Mouse (Mus musculus): ENCODE data around the gene Rnf115. TPM values are rescaled to one million over a fixed set of nuclear protein-coding genes. Genes with fewer than 3 reads are reported as not detected.
A peak's percentile ranks its signal among the peaks of the same experiment; 100 is the strongest.
"Not testable (repeated sequence)": the region's sequence is repeated elsewhere in the genome, so short reads cannot be mapped to it uniquely, and the experiment has no call there.

Gene Rnf115
- total RNA-seq, 4 experiments from 2014 or later = 58.9 to 79.6 (median 70.5) TPM

DNA sequence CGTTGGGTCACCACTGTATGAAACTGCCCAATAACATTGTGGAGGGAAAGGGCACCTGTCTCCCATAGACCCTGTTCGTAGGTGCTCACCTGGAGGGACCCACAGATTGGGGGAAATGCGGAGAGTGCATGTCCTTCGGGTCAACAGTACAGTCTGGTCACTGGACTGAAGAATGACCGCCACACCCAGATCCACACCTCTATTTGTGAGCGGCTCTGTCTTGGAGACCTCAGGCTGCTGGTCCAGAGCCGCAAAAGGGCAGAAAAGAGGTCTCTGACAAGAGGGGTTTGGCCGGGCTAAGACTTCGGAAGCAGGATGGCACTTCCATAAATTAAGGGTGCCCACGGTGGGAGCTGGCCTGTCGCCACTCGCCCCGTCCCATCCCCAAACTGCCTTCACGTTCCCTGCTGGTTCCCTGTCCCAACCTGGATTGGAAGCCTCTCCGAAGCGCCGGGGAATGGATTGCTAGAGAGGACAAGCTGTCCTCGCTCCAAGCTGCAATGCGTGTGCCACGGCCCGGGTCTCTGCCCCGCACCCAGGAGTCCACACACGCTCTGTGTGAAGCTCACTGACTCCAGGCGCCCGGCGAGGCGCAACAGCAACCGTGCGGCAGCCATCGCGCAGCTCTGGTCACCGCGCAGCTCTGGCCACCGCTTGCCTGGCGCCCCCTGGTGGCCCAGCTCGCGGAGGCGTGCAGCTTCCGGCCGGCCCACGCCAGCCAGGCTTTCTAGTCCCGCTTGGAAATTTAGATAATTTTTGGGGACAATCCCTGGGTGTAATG lies 19.4 kb upstream of the Rnf115 start, which contains the start of gene Nudt17:
Gene Nudt17 (minus strand): TSS at position 660 of the 781 bp plus-strand sequence.
- peak; percentile 67 to 72 for DNase-seq (ENCODE audit: low spot score in 2 of 2)

DNA sequence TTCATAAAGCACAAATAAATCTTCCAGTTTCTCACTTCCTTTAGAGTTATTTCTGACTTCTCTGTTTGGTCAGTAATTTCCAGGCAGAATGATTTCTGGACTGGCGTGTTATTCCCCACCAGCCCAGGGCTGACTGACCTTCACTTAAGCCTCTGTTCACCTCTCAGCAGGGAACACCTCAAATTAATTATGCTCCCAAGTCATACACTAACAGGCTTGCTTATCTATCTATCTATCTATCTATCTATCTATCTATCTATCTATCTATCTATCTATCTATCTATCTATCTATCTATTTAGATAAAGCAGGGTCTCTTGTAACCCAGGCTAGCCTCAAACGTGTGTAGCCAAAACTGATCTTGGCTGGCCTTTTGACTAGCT lies 18.8 kb upstream of the Rnf115 start:
- no peak for DNase-seq (ENCODE audit: low spot score in 2 of 2)

DNA sequence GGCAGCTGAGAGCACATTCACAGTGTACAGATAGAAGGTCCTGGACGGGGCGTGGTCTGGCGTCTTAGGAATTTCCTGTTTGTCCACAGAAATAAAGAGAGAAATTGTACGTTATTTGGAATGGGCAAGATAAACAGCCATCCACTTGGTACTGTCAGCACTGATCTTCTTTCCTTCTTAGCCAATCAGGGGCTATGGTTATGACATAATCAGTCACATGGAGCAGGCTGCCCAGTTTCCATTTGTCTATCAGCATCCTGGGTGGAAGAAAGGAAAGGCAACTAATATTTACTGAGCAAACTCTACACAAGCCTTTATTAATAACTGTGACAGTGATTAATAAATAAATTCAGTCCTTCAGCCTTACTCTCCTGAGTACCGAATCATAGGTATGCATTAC lies 13.2 kb upstream of the Rnf115 start:
- DNase-seq (ENCODE audit: low spot score in 2 of 2) = no peak

DNA sequence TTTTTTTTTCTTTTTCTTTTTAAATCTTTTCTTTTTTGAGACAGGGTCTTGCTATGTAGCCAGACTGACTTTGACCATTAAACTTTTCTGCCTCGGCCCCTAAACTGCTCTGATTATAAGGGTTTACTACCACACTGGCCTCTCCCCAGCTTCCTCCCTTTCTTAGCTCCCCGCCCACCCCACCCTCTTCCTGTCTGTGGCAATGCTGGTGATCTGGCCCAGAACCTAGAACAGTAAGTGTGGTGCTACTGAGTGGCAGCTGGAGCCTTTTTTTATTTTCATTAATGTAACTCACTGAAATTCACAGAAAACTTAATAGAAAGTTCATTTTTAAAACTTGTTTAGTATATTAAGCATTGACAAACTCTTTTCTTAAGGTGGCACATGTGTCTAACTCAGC lies 11.6 kb upstream of the Rnf115 start:
- DNase-seq (ENCODE audit: low spot score in 2 of 2) = no peak

DNA sequence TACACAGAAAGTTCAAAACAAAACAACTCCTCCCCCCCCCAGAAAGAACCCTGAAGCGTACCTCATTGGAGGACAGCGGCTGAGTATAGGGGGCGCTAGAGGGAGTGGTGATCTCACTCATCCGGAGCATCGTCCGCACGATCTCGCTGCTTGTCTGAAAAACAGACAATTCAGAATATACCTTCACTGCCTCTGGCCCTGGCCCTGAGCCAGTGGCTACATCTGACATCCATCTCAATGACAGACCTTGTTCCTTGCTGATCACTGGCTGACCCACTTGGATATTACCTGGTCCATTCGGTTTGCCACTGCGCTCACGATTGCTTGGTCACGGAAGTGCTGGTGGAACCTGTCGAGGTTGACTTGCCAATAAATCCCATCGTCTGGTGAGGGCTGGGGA lies 8.3 kb upstream of the Rnf115 start:
- DNase-seq (ENCODE audit: low spot score in 2 of 2) = no peak

DNA sequence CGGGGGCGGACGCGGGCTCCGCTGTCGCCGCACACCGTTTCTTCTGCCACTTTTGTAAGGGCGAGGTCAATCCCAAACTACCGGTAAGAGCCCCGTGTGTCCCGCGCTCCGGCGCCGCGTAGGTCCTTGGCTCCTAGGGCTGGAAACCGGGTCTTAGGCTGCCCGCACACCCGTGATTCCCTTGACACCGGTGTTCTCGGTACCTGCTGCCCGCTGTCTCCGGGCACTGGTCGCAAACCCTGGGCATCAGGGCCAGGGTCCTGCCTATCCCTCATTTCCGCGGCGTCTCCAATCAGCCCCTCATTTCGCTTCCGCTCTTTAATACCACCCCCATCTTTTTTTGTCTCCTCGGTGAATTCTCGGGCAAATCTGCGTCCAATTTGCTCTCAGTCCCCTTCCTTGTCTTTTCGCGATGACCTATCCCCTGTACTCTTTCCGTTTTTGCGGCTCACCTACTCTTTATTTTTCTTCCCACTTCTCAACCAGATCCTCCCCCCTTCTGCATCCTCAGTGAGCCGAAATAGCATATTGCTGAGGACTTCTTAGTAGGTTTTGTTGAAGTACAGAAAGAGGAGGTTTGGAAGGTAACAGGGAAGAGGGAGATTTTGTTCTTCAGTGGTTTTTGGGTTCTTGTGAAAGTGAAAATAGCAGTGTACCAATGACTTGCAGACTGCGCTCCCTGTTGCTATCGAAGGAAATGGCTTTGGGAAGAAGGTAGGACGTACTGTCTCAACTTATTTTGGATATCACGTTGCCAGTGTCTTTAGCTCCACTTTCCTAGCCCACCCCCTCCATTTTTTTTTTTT lies 567 bp downstream of the Rnf115 start:
- no peak for DNase-seq (ENCODE audit: low spot score in 2 of 2)

DNA sequence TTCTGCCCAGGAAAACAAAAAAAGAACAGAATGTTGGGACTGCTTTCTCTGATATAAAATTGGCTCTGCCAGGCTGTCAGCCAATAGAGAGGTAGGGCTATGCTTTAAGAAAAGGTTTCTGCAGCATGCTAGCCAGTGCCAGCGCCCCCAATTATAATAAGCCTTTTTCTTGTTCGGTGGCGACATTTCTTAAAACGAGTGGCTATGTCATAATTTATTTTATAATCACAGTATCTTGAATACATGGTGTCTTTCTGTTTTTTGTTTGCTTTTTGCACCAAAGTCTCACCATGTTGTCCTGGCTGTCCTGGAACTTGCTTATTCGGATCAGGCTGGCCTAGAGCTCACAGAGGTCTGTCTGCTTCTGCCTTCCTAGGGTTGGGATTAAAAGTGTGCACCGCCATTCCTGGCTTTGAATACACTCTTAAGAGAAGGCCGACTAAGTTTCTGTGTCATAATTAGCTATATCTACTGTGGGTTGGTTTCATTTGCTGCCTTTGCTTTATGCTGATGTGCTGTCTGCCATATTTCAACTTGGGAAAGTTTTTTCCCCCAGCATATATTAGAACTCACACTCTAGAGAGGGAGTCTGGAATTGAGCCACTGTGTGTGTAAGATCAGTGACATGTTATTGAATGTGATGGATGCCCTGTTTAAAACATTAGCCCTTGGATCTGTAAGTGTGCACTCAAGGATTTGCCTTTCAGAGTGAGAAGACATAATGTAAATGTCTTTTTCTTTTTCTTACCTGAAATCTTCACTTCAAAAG lies 1.4 kb downstream of the Rnf115 start:
- no peak for DNase-seq (ENCODE audit: low spot score in 2 of 2)

DNA sequence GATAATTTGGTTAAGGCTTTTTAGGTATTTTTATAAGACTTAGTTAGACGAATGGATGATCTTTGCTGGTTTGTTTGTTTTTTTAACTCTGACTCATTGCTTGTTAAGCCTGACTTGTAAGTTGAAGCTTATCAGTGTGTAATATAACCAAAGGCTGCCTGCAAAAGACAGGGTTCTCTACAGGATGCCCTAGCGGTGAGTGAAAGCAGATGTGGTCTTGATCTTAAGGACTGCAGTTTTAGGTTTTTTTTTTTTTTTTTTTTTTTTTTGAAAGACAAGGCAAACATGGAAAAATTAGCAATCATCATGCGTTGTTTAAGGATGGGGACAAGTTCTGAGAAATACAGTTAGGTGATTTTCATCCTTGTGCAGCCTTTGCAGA lies 1.9 kb downstream of the Rnf115 start:
- DNase-seq (ENCODE audit: low spot score in 2 of 2) = no peak

DNA sequence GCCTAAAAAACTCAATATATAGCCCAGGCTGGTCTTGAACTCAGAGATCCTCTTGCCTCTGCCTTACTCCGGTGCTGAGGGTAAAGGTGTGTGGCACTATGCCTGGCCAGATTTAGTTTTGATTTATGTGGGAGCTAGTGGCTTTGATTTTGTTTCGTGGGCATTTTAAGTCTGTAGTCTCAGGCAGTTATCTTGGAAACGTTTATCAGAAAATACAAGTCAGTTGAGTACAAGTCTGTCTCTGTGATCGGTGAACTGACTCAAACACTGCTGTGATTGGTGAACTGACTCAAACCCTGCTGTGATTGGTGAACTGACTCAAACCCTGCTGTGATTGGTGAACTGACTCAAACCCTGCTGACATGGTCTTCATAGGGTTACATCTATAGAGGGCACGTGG lies 3.3 kb downstream of the Rnf115 start:
- DNase-seq (ENCODE audit: low spot score in 2 of 2) = no peak

DNA sequence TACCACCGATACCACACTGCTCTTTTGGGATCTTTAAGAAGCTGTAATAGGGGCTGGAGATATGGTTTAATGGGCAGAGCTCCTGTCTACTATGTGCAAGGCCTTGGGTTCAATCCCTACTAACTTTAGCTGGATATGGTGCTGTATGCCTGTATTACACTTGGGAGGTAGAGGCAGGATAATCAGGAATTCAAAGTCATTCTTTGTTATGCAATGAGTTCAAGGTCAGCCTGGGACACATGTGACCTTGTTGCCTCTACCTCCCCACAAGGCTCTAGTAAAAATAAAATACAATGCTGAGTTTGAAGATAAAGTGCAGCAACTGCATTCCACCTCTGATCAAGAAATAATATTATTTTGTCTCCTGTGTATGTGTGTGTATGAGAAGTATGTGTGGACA lies 6.5 kb downstream of the Rnf115 start:
- no peak for DNase-seq (ENCODE audit: low spot score in 2 of 2)

DNA sequence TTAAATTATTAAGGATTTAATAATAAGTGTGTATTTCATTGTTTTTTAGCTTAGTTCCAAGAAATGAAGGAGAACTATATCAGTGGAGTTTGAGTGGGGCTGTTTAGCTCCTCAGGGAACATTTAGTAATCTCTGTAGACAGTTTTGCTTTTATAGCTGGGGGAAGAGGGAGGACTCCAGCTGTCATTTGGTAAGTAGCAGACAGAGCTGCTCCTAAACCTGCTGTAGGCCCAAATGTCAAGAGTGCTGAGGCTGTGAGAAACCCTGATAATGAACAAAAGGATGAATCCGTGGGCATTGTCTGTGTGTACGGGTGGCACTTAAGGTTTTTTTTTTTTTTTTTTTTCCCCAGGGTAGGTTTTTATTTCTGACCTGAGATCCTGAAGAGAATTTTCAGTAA lies 7.7 kb downstream of the Rnf115 start:
- no peak for DNase-seq (ENCODE audit: low spot score in 2 of 2)

DNA sequence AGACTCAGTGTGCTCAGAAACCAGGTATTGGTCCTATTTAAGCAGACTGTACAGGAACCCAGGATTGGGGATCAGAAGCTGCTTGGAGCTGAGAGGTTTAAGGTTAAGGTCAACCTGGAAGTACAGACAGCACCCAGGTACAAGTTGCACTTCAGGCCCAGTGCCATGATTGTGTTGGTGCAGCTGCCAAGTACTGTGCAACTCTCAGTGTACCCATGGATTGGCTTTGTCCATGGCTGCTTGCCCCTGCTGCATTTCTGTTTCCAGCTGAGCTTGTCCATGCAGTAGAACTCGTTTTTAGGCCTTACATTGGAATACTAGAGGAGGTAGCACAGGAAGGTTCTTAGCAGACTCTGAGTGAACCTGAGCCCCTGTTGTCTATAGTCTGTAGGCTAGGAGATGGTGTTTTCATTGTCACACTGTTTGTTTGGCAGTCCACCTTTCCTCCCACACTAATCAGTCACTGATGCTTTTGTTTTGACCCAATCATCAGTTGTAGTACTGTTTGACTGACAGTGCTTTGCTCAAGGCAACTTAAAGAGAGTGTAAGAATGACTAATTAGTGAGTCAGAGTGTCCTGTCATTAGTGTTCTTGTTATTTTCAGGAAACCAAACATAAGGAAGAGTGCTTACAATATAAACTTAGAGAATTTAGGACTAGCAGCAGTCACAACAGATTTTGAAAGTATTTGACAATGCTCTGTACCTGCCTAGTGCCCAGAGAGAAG lies 9.7 kb downstream of the Rnf115 start:
- no peak for DNase-seq (ENCODE audit: low spot score in 2 of 2)

DNA sequence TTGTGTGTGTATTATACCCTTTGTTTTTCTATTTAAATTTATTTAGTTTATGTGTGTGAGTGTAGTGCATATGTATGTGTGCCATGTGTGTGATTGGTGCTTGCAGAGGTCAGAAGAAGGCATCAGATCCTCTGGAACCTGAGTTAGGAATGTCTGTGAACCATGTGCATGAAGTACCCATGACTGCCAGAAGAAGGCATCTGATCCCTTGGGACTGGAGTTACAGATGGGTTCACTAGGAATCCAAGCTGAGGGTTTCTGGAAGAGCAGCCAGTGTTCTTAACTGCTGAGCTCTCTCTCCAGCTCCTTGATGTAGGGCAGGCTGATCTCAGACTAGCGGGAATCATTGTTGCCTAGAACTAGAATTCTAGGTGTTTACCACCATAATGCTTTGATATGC lies 10.5 kb downstream of the Rnf115 start:
- peak; percentile 20 to 27 for DNase-seq (ENCODE audit: low spot score in 2 of 2)

DNA sequence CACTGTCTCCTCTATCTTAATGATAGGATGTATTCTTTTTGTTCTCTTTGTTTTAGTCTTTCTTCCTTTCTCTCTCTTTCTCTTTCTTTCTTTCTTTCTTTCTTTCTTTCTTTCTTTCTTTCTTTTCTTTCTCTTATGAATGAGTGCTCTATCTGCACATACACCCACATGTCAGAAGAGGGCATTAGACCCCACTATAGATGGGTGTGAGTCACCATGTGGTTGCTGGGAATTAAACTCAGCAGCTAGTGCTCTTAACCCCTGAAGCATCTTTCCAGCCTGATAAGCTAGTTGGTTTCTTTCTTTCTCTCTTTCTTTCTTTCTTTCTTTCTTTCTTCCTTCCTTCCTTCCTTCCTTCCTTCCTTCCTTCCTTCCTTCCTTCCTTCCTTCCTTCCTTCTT lies 12.8 kb downstream of the Rnf115 start:
- not testable (repeated sequence) for DNase-seq (ENCODE audit: low spot score in 2 of 2)

DNA sequence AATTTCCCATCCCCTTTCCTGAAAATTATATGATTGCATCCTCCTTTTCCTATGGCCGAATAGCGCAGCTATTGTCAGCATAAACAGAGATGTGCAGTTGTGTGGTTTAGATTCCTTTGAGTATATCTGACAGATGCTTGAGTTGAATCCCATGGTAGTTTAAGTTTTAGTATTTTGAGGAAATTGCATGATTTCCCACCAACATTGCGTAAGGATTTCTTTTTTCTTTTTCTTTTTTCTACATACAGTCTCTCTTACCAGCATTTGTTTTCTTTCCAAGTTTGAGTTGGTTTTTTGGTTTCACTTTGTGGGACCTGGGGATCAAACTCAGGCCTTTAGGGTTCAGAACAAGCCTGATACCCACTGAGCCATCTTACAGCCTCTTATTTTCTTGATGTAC lies 16.9 kb downstream of the Rnf115 start:
- no peak for DNase-seq (ENCODE audit: low spot score in 2 of 2)

DNA sequence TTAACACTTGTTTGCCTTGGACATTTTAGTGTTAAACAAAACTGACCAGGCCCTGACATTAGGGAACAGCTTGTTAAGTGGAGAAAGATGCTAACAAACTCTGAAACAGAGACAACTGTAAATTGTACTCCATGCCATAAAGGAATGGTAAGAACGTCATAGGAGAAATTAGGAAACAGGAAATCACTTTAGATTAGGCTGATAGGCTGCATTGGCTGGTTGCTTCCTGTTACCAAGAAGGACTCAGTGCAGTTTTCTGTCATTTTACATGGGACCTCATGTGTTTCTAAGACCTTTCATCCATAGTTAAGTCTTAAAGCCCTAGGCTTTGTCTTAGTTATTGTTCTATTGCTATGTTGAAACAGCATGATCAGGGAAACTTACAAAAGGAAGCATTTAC lies 19.4 kb downstream of the Rnf115 start:
- no peak for DNase-seq (ENCODE audit: low spot score in 2 of 2)

DNA sequence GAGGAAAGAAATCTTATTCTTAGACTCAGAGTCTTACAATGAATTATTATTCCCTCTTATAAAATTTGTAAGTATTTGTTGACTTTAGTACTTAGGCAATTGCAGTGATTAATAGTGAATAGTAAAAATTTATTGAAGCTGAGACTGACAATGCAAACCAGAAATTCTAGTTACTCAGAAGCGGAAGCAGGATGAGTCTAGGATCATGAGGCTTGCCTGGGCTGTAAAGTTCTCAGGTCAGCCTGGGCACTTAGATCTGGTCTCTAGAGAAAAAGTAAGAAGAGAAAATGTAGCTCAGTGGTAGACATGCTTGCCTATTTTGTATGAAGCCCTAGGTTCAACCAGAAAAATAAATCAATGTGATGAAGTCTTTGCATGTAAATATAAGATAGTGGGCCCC lies 28.5 kb downstream of the Rnf115 start:
- no peak for DNase-seq (ENCODE audit: low spot score in 2 of 2)

DNA sequence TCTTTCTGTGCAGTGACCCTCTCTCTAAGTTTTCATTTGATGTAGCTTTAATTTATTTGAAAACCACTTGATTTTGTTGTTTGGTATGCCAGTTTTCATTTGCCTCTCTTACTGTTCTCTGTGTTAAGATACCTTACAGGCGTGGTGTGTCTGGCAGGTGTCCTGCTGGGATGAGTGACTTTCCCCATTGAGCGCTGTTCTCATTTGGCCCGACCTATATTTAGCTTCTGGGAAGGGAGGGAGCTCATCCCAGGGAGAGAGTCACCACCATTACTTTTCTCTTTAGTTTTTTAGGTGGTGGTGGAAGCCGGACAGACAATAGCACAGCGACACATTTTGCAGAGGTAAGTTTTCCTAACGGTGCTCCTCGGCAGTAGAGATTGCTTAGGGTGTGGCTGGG lies 30.2 kb downstream of the Rnf115 start:
- peak; percentile 47 to 68 for DNase-seq (ENCODE audit: low spot score in 2 of 2)

DNA sequence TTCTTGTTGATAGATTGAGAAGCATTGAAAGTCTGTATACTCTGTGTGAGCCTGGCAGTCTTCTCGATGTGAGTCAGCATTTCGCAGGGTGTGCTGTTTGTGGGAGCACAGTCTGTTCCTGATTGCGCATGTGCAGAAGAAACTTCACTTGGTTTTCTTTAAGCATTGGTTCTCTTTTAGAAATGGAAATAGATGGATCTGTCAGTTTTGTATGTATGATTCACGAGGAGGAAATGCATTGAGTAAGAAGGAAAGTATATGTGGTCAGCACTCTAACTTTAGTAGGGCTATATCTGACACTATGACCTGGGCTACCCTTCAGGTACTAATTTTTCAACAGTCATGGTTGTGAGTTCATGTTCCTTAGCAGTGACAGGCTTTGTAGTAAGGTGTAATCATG lies 32.2 kb downstream of the Rnf115 start:
- peak in 1 of 2 experiments; percentile 21 for DNase-seq (ENCODE audit: low spot score in 2 of 2)

DNA sequence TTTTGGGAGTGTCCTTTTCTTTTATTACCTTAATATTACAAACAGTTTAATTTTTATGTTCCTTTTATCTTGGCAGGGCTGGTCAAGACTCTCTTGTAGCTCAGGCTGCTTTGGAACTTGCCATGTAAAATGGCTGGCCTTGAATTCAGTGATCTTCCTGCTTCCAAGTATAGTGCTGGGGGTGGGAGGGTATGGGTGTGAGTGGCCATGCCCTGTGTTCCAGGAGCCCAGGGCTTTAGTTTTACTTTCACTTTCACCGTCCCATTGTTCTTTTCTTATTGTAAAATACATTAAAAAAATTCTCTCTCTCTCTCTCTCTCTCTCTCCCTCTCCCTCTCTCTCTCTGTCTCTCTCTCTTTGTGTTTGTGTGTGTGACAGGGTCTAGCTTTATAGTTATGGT lies 37.1 kb downstream of the Rnf115 start:
- no peak for DNase-seq (ENCODE audit: low spot score in 2 of 2)

DNA sequence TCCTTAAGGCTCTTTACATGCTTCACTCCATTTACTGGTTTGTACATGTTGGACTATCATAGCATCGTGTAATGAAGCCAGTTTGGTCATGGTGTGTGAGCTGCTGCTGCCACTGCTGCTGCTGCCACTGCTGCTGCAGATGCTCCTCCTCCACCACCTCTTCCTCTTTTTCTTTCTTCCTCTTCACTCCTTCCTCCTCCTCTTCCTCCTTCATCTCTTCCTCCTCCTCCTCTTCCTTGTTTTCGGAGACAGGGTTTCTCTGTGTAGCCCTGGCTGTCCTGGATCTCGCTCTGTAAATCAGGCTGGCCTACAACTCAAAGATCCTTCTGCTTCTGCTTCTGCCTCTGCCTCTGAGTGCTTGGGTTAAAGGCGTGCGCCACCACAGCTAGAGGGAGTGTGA lies 42.5 kb downstream of the Rnf115 start:
- DNase-seq (ENCODE audit: low spot score in 2 of 2) = no peak
